Mouse (Mus musculus) spleen, postnatal 14 days (tissue): ENCODE results near the gene Sobp.

Experiments
- DNase-seq, 2 experiments: peaks; one replicate each; pipeline ENCODE4 v3.0.0; 2021 to 2022; ENCODE audit warnings: low spot score in 2 of 2

Gene Sobp

DNA sequence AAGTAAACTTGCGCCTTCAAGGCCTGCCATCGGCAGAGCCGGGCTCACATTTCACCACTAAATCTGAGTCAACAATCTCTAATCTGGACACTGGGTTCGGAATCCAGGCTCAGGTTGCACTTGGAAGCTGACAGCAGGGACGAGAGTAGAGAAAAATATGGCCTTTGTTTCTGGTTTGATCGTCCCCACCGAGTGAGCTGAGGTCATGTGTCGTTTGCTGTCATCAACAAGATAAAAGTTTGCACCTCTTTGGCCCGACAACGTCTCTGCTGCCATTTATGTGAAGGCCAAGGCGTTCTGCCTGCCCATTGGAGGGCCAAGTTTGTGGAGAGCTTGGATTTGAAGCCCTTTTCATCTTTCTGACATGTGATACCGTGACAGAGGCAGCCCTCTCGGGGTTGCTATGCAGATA lies 178.8 kb downstream of the Sobp start:
- DNase-seq = no peak

DNA sequence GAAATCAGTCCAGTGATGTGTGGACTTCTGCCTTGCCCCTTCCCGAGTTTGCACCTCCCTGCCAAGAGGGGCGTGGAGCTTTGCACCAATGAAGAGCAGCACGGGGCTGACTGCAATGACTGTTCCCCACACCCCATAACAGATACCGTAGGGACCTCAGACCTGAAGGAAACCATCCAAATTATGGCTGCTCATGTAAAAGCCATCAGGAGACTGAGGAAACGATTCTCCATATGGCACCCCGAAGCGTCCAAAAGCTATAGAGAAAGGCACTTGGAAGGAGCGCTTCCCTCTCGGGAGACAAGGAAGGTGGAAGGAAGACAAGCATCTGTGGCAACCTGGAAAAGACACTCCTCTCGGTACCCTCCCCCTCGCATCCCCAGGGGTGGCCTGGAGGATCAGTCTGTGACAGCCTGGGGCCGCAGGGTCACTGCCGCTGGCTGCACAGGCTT lies 180.0 kb downstream of the Sobp start:
- no peak for DNase-seq

DNA sequence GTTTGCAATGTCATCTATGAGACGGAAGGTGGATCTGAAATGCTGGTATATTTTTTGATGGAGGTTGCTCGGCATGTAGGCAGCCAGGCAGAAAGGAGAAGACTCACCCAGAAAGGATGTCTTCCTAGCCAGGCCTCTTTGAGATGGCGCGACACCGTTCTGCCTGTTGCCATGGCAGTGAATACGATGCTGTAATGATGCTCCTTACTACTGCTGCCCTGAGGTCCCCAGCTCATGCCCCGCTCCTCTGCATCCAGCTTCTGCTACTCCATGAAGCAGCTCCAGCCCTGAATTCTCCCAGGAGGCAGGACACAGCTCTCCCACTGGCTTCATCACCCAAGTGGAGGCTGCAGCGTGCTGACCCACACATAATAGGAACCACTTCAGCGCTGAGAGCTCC lies 183.3 kb downstream of the Sobp start:
- DNase-seq = no peak

DNA sequence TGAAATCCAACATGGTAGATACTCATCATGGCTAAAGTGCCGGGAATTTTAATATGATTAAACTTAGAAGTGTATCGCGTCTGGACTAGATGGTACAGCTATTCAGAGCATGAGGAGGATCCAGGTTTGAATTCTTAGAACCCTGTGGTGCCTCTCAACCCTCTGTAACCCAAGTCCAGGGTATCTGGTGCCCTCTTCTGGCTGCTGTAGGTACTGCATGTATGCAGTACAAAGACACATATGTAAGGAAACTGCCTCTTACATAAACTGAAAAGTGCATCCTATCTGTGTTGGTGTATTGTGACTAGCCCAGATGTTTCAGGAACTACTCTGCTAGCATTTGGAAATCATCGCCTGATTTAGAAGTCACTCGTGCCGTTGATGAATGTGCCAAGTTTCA lies 184.4 kb downstream of the Sobp start:
- peak; percentile 21 to 57 for DNase-seq

DNA sequence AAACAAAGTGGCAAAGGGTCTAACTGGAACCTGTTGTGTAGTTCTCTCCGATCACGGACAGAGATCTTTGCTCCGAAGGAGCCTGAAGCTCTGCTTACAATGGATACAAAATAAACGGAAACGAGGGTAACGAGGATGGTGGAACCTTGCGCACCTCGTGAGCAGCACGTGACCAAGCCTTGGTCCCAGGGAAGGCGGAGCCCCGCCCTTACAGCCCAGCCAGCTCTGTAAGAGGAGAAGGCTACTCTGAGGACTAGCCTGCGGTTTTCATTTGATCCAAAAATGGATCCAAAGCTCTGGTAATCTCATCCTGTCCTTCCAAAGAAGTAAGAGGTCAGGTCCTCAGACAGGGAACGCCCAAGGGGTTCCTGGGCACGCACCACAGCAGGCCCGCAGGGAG lies 185.7 kb downstream of the Sobp start:
- DNase-seq = no peak

DNA sequence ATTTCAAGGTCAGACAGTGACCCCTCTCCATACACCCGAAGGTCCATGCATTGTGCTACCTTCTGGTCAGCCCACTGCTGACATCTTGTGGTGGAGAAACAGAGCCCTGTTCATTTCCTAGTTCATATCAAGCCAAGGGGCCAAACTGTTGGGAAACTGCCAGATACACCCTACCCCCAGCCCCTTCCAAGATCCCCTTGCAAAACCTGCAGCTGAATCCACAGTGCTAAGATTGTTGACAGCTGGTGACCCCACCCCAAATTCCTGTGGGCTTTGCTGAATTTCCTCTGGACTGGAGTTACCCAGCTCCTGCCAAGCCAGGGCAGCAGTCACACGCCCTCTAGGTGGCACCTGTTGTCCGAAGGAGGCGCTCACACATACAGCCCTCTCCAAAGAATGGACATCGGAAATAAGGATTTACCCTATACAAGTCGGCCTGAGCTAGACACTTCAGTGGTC lies 186.7 kb downstream of the Sobp start:
- DNase-seq = peak in 1 of 2 experiments; percentile 24

DNA sequence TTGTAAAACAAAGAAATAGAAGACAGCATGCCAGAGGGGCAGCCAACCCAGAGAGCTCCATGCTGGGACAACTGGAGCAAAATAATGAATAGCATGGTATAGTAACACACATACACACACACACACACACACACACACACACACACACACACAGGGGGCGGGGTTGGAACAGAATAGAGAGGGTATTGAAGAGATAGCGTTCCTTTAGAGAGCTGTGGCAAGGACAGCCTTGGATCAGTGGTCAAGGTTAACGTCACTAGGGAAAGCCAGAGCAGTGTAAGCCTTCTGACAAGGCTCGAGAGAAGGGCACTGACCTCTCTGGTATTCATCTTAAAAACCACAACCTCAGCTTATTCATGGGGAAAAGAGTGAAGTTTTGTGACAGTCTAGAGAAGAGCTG lies 189.4 kb downstream of the Sobp start:
- no peak for DNase-seq

DNA sequence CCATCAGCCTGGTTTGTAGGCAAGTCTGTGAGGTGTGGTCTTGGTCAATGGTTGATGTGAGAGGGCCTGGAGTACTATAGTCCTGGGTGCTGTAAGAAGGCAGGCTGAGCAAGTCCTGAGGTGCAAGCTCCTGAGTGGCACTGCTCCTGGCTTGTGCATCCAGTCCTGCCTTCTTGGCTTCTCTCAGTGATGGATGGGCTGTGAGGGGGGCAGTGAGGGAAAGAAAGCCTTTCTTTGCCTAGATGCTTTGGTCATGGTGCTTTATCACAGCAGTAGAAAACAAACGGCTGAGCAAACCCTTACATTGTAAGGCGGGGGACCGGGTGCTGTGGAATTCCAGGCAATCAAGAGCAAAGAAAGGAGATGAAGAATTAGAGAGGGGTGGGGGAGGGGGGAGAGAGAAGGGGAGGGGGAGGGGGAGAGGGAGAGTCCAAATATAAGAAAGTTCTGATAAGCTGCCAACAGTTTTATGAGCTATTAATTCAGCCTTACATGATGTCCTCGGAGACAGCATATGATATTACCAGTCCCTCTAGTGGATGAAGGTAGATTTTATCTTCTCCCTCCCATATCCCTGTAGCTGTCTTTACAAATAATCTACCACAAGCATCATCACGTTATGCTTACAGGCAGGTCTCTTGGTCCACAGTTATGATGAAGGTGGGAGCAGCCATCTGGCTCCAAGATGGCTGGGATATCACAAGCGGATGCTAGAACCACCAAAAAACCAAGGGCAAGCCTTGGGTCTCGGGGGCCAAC lies 193.2 kb downstream of the Sobp start:
- no peak for DNase-seq

DNA sequence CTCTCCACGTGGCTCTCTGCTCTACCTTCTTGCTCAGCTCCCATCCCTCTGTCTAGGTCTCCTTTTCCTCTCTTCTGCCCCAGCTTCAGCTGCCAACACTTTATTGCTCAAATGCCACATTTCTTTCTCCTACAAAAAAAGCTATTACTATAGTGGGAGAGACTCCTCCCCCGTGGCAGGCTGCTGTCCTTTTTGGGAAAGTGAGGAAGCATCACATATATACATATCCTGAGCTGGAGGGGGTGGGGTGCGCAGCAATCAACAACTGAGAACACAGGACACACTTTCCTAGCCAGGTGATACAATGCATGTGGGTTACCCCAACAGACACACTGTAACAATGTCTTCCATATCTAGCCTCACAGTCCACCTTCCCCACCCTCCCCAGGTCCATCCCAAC lies 196.0 kb downstream of the Sobp start:
- DNase-seq = no peak

DNA sequence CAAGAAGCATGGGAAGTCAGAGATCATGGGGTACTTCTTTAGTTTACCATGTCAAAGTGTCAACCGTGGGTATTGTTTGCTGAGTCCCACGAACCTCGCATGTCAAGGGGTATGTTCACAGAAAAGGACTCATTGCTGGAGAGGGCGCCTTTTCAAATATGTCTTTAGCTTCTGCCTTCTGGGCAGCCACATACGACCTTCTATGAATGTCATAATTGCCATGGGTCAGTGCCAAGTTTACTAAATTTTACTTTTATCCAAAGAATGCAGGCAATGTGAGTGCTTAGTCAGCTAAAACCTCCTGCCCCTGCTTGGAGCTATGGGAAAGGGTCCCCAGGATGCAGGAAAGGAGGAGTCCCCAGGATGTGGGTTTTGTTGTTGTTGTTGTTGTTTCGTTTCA lies 197.8 kb downstream of the Sobp start:
- DNase-seq = no peak

DNA sequence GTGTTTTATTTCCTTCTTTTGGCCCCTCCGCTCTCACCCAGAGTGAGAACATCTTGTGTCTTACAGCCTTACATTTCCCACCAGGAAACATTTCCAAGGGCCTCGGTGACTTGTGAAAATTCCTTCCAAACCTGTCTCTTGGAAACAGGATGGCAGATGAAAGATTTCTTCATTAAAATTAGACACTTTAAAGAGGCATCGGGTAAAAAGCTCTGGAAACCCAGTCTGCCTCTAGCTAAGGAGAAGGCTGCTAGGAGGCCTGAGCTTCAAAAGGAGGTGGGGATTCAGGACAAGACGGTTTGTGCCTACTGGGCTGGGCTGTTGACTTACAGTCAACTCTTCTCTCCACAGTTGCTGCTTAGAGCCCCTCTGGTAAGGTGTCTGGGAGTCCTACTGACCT lies 200.8 kb downstream of the Sobp start:
- no peak for DNase-seq

DNA sequence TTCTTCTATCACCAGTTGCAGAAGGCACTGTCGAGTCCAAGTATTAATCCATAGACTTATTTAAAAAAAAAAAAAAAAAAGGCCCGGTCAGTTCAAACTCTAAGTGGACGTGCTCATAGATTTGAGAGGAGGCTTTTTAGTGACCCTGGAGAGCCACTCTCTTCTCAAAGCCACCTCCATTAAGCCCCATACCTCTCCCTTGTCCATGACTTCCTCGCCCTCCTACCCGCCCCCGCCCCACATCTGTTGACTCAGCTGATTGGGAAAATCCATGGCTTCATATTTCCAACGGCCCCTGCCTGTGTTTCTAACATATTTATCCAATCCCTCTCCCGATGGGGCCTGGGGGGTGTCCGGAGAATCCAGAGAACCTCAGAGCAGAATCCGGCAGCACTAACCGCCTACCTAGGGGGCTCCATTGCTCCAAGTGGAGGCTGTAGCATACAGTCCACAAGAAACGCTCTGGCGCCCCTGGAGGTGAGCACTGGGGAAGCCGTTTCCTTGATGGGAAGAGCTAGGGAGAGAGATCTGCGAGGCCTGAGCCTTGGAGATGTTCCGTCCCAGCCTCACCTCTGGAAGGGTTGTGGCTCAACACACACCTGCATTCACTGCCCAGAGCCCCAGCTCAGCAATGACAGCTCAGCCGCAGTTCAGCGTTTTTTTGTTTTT lies 201.7 kb downstream of the Sobp start:
- peak; percentile 22 to 49 for DNase-seq

DNA sequence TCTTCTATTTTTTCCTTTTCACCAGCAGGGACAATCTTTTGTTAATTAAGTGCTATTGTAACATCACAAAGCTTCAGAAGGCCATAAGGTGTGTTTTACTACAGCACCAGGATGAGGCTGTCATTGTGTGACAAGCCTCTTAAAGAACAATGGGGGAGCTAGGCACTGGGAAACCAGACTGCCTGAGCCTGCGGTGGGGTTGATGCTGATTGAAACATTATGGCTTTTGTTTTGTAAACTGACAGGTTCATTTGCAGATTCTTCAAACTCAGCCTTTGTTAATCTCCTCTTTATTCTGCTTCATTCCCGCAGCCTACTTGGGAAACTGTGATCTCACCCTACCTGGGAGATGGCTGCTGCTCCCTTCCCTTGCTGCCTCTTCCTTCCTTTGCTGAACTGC lies 206.0 kb downstream of the Sobp start:
- DNase-seq = no peak

DNA sequence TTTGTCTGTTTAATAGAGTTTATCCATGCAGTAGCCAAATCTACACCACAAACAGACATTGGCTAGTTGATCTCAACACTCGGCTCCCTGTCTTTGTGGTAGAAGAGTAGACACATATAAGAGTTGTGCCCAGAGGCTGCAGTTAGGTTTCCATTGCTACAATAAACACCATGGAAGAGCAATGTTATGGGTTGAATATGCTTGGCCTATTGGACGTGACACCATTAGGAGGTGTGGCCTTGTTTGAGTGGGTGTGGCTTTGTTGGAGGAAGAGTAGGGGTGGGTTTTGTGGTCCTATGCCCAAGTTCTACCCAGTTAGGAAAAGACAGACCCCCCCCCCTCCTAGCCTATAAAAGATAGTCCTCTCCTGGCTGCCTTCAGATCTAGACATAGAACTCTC lies 211.3 kb downstream of the Sobp start:
- no peak for DNase-seq

DNA sequence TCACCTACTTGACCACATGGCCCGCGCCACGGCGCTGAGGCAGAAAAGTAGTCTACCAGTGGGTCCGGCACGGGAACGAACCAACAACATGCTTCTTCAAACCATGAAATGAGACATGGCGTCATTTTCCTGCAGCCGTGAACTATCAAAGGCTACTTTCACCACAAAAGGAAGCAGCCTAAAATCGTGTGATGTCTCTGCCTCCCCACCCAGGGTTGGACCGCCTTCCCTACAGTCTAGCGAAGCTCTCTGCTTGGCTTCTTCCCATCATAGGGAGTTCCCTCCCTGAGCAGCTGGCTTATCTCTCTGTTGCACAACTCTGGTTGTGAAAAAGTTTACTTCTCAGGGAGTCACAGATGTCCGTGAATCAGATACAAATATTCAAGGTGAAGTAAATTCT lies 211.7 kb downstream of the Sobp start:
- DNase-seq = peak in 1 of 2 experiments; percentile 15

DNA sequence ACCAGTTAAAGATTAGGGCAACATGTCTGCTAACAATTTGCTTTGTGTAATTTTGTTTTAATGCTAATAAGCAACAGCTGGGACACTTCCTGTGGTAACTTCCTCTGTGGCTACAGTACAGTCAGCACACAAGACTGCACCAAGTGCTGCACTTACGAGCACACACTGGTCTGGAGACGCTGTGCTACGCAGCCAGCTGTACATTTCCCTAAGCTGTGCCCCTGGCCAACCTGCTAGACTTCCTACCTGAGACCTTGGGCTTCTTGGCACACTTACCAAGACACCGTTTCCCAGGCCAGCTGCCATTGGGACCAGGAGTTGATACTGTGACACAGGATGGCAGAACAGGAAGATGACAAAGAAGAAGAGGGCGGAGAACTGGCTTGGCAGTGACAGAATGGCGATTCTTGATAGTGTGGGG lies 212.1 kb downstream of the Sobp start:
- DNase-seq = peak in 1 of 2 experiments; percentile 19

DNA sequence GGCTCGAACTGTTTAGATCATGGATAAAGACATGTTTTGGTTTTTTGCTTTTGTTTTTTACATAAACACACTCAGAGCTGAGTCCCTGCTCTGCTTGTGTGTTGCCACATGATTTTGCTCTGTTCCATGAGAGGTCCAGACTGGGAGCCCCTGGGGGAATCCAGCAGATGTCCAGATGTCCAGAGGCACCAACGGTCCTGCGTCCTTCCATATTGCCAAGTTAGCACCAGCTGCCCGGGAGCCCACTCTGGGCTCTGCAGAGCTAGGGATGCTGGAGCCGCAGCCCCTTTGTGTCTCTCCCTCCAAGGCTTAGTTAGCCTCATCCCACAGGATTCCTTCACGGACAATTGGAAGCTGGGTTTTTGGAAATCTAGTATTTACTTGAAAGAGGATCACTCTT lies 212.6 kb downstream of the Sobp start:
- DNase-seq = no peak

DNA sequence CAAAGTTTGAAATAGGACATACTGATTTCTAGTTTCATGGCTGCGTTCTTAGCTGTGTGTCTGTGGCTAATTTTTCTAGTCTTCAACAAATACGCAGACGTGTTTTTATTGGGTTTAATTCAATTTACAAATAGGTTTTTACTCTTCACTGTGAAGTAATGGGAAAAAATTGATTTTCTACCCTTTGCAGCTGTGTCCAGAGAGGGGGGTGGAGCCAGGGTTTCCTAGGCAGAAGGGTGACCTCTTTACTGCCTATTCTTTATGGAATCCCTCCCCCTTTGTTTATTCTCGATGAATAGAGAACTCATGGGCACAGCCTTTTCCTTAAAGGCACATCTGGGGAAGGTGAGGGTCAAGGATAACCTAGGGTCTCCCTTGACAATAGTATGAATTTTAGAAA lies 215.6 kb downstream of the Sobp start:
- no peak for DNase-seq

DNA sequence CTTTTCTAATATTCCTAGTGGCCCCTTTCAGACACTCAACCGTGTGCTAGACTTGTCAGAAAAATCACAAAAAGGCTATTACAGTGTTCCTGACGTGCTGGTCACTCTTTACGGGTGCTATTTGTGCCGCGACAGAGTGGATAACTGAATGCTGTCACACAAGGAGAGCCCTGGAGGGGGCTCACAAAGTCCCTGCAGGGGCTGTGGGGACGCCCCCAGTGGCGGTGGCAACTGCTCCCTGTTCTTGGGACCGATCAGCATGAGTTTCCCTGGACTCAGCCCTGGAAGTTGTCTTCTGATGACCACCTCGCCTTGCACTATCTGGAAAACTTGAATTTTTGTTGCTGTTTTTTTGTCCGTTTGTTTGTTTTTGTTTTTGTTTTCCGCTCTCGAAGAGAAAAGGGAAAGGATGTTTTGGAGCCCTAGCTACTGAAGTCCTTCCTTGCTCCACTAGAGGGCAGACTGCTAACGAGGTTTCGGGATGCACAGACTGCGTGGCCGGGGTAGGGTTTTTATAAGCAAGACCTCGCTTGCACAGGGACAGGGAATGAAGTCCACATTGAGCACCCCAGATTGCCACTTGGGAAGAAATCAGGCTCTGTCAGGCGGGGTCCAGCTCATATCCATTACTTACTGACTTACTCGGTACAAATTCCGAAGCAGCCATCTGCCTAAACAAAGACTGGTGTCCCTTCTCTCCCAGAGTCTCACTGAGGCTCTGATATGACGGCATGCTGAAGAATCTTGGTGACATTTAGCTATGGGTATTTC lies 216.3 kb downstream of the Sobp start:
- peak in 1 of 2 experiments; percentile 51 for DNase-seq

DNA sequence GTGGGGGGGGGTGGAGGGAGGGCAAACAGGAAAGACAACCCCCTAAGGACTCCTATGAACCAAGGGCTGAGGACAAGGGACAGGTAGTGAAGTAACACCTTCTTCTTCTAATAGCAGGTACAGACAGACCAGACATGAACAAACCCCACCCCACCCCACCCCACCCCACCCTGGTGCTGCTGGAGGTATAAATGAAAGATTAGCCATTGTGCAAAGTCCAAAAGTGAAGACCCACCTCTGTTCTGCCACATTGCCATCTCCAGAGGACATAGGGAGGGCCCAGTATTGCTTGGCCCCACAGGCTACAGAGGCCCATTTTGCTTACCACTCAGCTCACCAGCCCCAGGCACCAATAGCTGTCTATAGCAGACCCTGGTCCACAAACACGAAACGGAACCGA lies 219.1 kb downstream of the Sobp start:
- DNase-seq = no peak

DNA sequence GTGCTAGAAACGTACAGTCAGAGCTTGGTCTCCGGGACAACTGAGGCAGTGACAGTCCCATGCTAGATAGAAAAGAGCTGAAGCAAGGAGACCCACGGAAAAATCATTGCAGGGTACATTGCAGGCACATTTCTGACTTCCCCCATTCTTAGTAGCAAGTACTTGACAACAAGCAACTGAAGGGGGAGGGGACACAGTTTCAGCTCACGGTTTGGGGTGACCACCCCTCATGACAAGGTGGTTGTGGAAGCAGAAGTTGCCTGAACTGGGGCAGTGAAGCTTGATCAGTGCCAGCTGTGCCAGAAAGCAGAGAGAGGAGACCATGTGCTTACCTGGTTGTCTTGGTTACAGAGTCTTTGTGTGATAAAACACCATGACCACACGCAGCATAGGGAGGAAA lies 220.7 kb downstream of the Sobp start:
- no peak for DNase-seq
